Mouse (Mus musculus): Measurements from ENCODE around the gene Ttc7. TPM values are rescaled to one million over a fixed set of nuclear protein-coding genes. Genes with fewer than 3 reads are reported as not detected.

The Ttc7 gene
- polyA plus RNA-seq, 1 experiment from 2014 or later, result 3.6 TPM

- Histone ChIP-seq H3K27me3 (ENCODE audit: insufficient read depth, low read length) (no peaks in the 10 kb centered on the region), H3K4me1 (ENCODE audit: insufficient read depth) (peaks cover 21% of the 10 kb centered on the region), H3K9me3 (ENCODE audit: low read depth, low read length) (no peaks in the 10 kb centered on the region), H3K27ac (ENCODE audit: low read depth) (no peak overlapping the region), H3K9ac (no peak overlapping the region), H3K4me2 (no peak overlapping the region), H3K4me3 (ENCODE audit: low read depth, low read length) (no peak overlapping the region), H3K36me3 (ENCODE audit: insufficient read depth) (no peaks in the 10 kb centered on the region)
- 79% methylated on average over 9 of the region's 9 CpGs for WGBS
- DNase-seq (no peak), ATAC-seq (ENCODE audit: insufficient read depth) (no peak)
- no peak for TF ChIP-seq CTCF (IDR thresholded peaks at IDR 0.05; ENCODE audit: low read depth)
Observed at GRCm38 (mm10) chr17:87349575-87349974, 66.9 kb downstream of the Ttc7 start.

DNA sequence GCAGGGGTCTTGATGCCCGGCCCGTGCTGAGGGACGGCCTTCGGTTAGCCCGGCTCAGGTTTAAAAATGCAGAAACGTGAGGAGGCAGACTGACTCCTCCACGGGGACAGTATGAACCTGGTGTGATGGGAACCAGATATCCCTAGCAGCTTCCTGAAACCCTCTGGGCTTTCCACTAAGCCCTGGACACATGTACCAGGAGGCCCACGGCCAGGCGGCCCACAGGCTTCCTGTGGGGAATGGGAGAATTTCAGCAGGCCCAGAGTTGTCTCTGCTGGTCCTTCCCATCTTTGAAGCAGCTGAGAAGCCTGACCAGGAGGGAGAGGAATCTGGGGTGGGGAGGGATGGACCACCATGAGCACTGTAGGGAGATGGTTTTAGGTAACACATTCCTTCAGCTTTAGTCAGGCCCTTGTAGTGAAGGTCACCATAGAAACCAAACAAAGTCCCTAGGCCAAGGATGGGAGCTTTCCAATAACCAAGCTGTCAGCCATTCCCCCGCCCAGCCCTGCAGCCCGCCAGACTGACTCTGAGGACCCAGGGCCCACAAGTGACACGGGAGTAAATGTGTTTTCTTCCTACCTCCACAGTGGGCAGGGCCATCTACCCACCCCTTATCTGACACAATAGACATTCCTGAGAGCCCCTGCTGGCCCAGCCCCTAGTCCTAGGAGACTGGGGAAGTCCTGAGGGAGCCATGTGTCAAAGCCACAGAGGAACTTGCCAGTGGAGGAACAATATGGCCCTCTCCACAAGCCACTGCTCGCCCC lies 68.0 kb downstream of the Ttc7 start:
- TF ChIP-seq CTCF (IDR thresholded peaks at IDR 0.05; ENCODE audit: low read depth), result no peak
- H3K36me3 ChIP-seq (ENCODE audit: insufficient read depth), result no peaks in the 10 kb centered on the region
- H3K4me3 ChIP-seq (ENCODE audit: low read depth, low read length), result no peak overlapping the region
- peak; percentile 66; the same call in 1 of the 2 replicates for ATAC-seq (ENCODE audit: insufficient read depth)
- 45% methylated on average over 13 of the region's 13 CpGs for WGBS
- peak; percentile 62 for DNase-seq
- H3K27me3 ChIP-seq (ENCODE audit: insufficient read depth, low read length), result no peaks in the 10 kb centered on the region
- peak overlapping the region; percentile 54; the same call in 1 of the 2 replicates for H3K27ac ChIP-seq (ENCODE audit: low read depth)
- peak overlapping the region; percentile 9; the same call in 1 of the 2 replicates for H3K9ac ChIP-seq
- no peak overlapping the region for H3K4me2 ChIP-seq
- no peaks in the 10 kb centered on the region for H3K9me3 ChIP-seq (ENCODE audit: low read depth, low read length)
- H3K4me1 ChIP-seq (ENCODE audit: insufficient read depth), result peaks cover 21% of the 10 kb centered on the region

- H3K27ac ChIP-seq (ENCODE audit: low read depth), result peak overlapping the region; percentile 54; the same call in 1 of the 2 replicates
- peak overlapping the region; percentile 9; the same call in 1 of the 2 replicates for H3K9ac ChIP-seq
- H3K36me3 ChIP-seq (ENCODE audit: insufficient read depth), result no peaks in the 10 kb centered on the region
- no peak overlapping the region for H3K4me2 ChIP-seq
- no peak overlapping the region for H3K4me3 ChIP-seq (ENCODE audit: low read depth, low read length)
- no peak for TF ChIP-seq CTCF (IDR thresholded peaks at IDR 0.05; ENCODE audit: low read depth)
- peaks cover 21% of the 10 kb centered on the region for H3K4me1 ChIP-seq (ENCODE audit: insufficient read depth)
- 19% methylated on average over 20 of the region's 20 CpGs for WGBS
- no peaks in the 10 kb centered on the region for H3K9me3 ChIP-seq (ENCODE audit: low read depth, low read length)
- ATAC-seq (ENCODE audit: insufficient read depth) (peak; percentile 16), DNase-seq (peak; percentile 39)
- no peaks in the 10 kb centered on the region for H3K27me3 ChIP-seq (ENCODE audit: insufficient read depth, low read length)
Observed at GRCm38 (mm10) chr17:87351241-87352105, 68.8 kb downstream of the Ttc7 start.

GRCm38 (mm10) chr17:87352106-87352897 lies 69.6 kb downstream of the Ttc7 start:
- Histone ChIP-seq H3K4me2 (no peak overlapping the region), H3K4me3 (ENCODE audit: low read depth, low read length) (no peak overlapping the region), H3K9me3 (ENCODE audit: low read depth, low read length) (no peaks in the 10 kb centered on the region), H3K4me1 (ENCODE audit: insufficient read depth) (peaks cover 21% of the 10 kb centered on the region), H3K9ac (no peak overlapping the region), H3K36me3 (ENCODE audit: insufficient read depth) (no peaks in the 10 kb centered on the region), H3K27ac (ENCODE audit: low read depth) (peak overlapping the region; percentile 52; the same call in 1 of the 2 replicates), H3K27me3 (ENCODE audit: insufficient read depth, low read length) (no peaks in the 10 kb centered on the region)
- DNase-seq (no peak), ATAC-seq (ENCODE audit: insufficient read depth) (no peak)
- 43% methylated on average over 16 of the region's 16 CpGs for WGBS
- TF ChIP-seq CTCF (IDR thresholded peaks at IDR 0.05; ENCODE audit: low read depth), result no peak

- WGBS, result 25% methylated on average over 1 of the region's 1 CpGs
- Histone ChIP-seq H3K4me2 (no peak overlapping the region), H3K9me3 (ENCODE audit: low read depth, low read length) (no peaks in the 10 kb centered on the region), H3K4me1 (ENCODE audit: insufficient read depth) (peaks cover 21% of the 10 kb centered on the region), H3K27ac (ENCODE audit: low read depth) (no peak overlapping the region), H3K4me3 (ENCODE audit: low read depth, low read length) (no peak overlapping the region), H3K27me3 (ENCODE audit: insufficient read depth, low read length) (no peaks in the 10 kb centered on the region), H3K36me3 (ENCODE audit: insufficient read depth) (no peaks in the 10 kb centered on the region), H3K9ac (no peak overlapping the region)
- TF ChIP-seq CTCF (IDR thresholded peaks at IDR 0.05; ENCODE audit: low read depth), result no peak
- ATAC-seq (ENCODE audit: insufficient read depth) (no peak), DNase-seq (no peak)
Observed at GRCm38 (mm10) chr17:87352898-87353225, 70.2 kb downstream of the Ttc7 start.

GRCm38 (mm10) chr17:87353745-87354320 lies 71.1 kb downstream of the Ttc7 start:
- DNase-seq (no peak), ATAC-seq (ENCODE audit: insufficient read depth) (no peak)
- H3K4me1 ChIP-seq (ENCODE audit: insufficient read depth), result peaks cover 21% of the 10 kb centered on the region
- 89% methylated on average over 8 of the region's 8 CpGs for WGBS
- H3K27ac ChIP-seq (ENCODE audit: low read depth), result no peak overlapping the region
- no peaks in the 10 kb centered on the region for H3K36me3 ChIP-seq (ENCODE audit: insufficient read depth)
- no peaks in the 10 kb centered on the region for H3K27me3 ChIP-seq (ENCODE audit: insufficient read depth, low read length)
- no peak overlapping the region for H3K4me3 ChIP-seq (ENCODE audit: low read depth, low read length)
- H3K9me3 ChIP-seq (ENCODE audit: low read depth, low read length), result no peaks in the 10 kb centered on the region
- no peak for TF ChIP-seq CTCF (IDR thresholded peaks at IDR 0.05; ENCODE audit: low read depth)
- no peak overlapping the region for H3K9ac ChIP-seq
- H3K4me2 ChIP-seq, result no peak overlapping the region

All from lung, embryonic 14.5 days (tissue).